ENCODE assay signal across 8 mouse cellular contexts in genomic region chr19:53311524-53312335, GRCm38 (mm10). TPM values are rescaled to one million over a fixed set of nuclear protein-coding genes. Genes with fewer than 3 reads are reported as not detected.
A peak's percentile ranks its signal among the peaks of the same experiment; 100 is the strongest.
DNase-seq lines count a peak whose midpoint lies in the region; ATAC-seq and TF ChIP-seq lines count a peak whose summit lies in the region.

No protein-coding gene starts in this region.

- H3K79me2 ChIP-seq in MEL (ENCODE audit: control insufficient read depth, insufficient read depth, low read length, poor library complexity), result peaks cover 15% of the 10 kb centered on the region

- peak overlapping the region; percentile 85 to 87 for H3K4me3 ChIP-seq in MEL (ENCODE audit: control insufficient read depth in 1 of 2, insufficient read depth in 1 of 2, low read depth in 2 of 2, low read length in 2 of 2)
- peak overlapping the region; percentile 77 for H3K4me3 ChIP-seq in kidney, embryonic 14.5 days (ENCODE audit: low read length)
- H3K4me3 ChIP-seq in lung, embryonic 15.5 days, result peak overlapping the region; percentile 93

- peak overlapping the region; percentile 81 for H3K9ac ChIP-seq in MEL (ENCODE audit: control insufficient read depth, low read depth, low read length, poor library complexity, severe bottlenecking)
- peak overlapping the region; percentile 88 for H3K9ac ChIP-seq in kidney, embryonic 14.5 days (ENCODE audit: low read depth, low read length)
- peak overlapping the region; percentile 64 for H3K9ac ChIP-seq in lung, embryonic 15.5 days

- H3K36me3 ChIP-seq in MEL (ENCODE audit: control insufficient read depth in 1 of 2, insufficient read depth in 2 of 2, low read length in 2 of 2), result peaks cover 0 to 7% of the 10 kb centered on the region in 2 experiments; a peak in 1 of 4 replicates
- H3K36me3 ChIP-seq in kidney, embryonic 14.5 days (ENCODE audit: control insufficient read depth, insufficient read depth, low read length), result no peaks in the 10 kb centered on the region
- H3K36me3 ChIP-seq in lung, embryonic 15.5 days, result no peaks in the 10 kb centered on the region

- H3K4me2 ChIP-seq in kidney, embryonic 14.5 days (replicated peaks; ENCODE audit: low read depth, low read length), result peak overlapping the region; percentile 75
- H3K4me2 ChIP-seq in lung, embryonic 15.5 days, result peak overlapping the region; percentile 94

- DNase-seq in 3134 (ENCODE audit: extremely low read depth, insufficient read length, low spot score), result peak; percentile 61
- DNase-seq in MEL (ENCODE audit: low read depth, low spot score), result peak; percentile 80
- peak; percentile 60 for DNase-seq in embryo, embryonic 11 days
- DNase-seq in heart, adult 8-10 months (ENCODE audit: low spot score), result peak; percentile 62
- DNase-seq in retina, postnatal 1 day, result peak; percentile 67

- no peak for TF ChIP-seq CTCF in MEL (IDR thresholded peaks at IDR 0.05 in 2 of 3, conservative IDR thresholded peaks at IDR 0.05 in 1 of 3; ENCODE audit: control insufficient read depth in 1 of 3, insufficient read depth in 1 of 3, low read depth in 2 of 3, low read length in 3 of 3, poor library complexity in 1 of 3, severe bottlenecking in 1 of 3)

- WGBS in kidney, embryonic 14.5 days, result under 1% methylated on average over 37 of the region's 37 CpGs
- WGBS in lung, embryonic 15.5 days, result under 1% methylated on average over 37 of the region's 37 CpGs

- no peak for ATAC-seq in kidney, embryonic 14.5 days (ENCODE audit: low FRiP score, low TSS enrichment)
- no peak for ATAC-seq in lung, embryonic 15.5 days (ENCODE audit: borderline replicate concordance, extremely low read depth, low FRiP score, low TSS enrichment)
- no peak for ATAC-seq in frontal cortex, adult (ENCODE audit: low TSS enrichment)

- TF ChIP-seq EP300 in MEL (IDR thresholded peaks at IDR 0.05; ENCODE audit: low read depth in 1 of 2, low read length in 2 of 2), result no peak

- no peaks in the 10 kb centered on the region; a peak in 1 of 4 replicates for H3K27me3 ChIP-seq in MEL (ENCODE audit: control insufficient read depth in 1 of 2, insufficient read depth in 2 of 2, low read length in 2 of 2)
- H3K27me3 ChIP-seq in kidney, embryonic 14.5 days (ENCODE audit: control insufficient read depth, insufficient read depth, low read length), result no peaks in the 10 kb centered on the region
- H3K27me3 ChIP-seq in lung, embryonic 15.5 days, result no peaks in the 10 kb centered on the region

- TF ChIP-seq RAD21 in MEL (IDR thresholded peaks at IDR 0.05; ENCODE audit: low read depth, low read length), result no peak

- TF ChIP-seq POLR2A in MEL (IDR thresholded peaks at IDR 0.05; ENCODE audit: control insufficient read depth in 1 of 2, insufficient read depth in 1 of 2, low read depth in 1 of 2, low read length in 2 of 2, poor library complexity in 1 of 2), result no peak

- peaks cover 0 to 4% of the 10 kb centered on the region in 2 experiments; a peak in 2 of 4 replicates for H3K4me1 ChIP-seq in MEL (ENCODE audit: control insufficient read depth in 1 of 2, insufficient read depth in 2 of 2, low read length in 2 of 2)
- H3K4me1 ChIP-seq in kidney, embryonic 14.5 days (ENCODE audit: control insufficient read depth, insufficient read depth, low read length), result peaks cover 19% of the 10 kb centered on the region; the same call in 1 of the 2 replicates
- peaks cover 18% of the 10 kb centered on the region for H3K4me1 ChIP-seq in lung, embryonic 15.5 days

- peak overlapping the region; percentile 74 for H3K27ac ChIP-seq in MEL (ENCODE audit: control insufficient read depth, low read depth, low read length)
- H3K27ac ChIP-seq in kidney, embryonic 14.5 days (ENCODE audit: low read depth, low read length), result peak overlapping the region; percentile 88; the same call in 1 of the 2 replicates
- peak overlapping the region; percentile 97 for H3K27ac ChIP-seq in lung, embryonic 15.5 days

- no peaks in the 10 kb centered on the region for H3K9me3 ChIP-seq in MEL (replicated peaks; ENCODE audit: insufficient read depth, low read length)
- no peaks in the 10 kb centered on the region for H3K9me3 ChIP-seq in kidney, embryonic 14.5 days (ENCODE audit: control insufficient read depth, low read length)
- no peaks in the 10 kb centered on the region for H3K9me3 ChIP-seq in lung, embryonic 15.5 days

TF ChIP-seq in MEL, 35 proteins besides CTCF, POLR2A, EP300 and RAD21:
- no peak; the same call in 1 of the 2 replicates for TF ChIP-seq MAX (IDR thresholded peaks at IDR 0.05; ENCODE audit: low read length)
- peak; percentile 47; the same call in 1 of the 2 replicates for TF ChIP-seq SIN3A (IDR thresholded peaks at IDR 0.05; ENCODE audit: low read length)
- TF ChIP-seq RCOR1 (IDR thresholded peaks at IDR 0.05; ENCODE audit: low read depth, low read length), result no peak
- peak; percentile 18; the same call in 1 of the 2 replicates for TF ChIP-seq TBP (IDR thresholded peaks at IDR 0.05; ENCODE audit: low read depth, low read length)
- no peak for TF ChIP-seq MYB (IDR thresholded peaks at IDR 0.05; ENCODE audit: low read depth, low read length)
- TF ChIP-seq NRF1 (IDR thresholded peaks at IDR 0.05; ENCODE audit: insufficient read depth, low read depth, low read length, poor library complexity, severe bottlenecking), result no peak
- TF ChIP-seq E2F4 (IDR thresholded peaks at IDR 0.05; ENCODE audit: borderline replicate concordance, low read depth, low read length), result no peak
- TF ChIP-seq POLR2AphosphoS2 (IDR thresholded peaks at IDR 0.05; ENCODE audit: low read length), result no peak
- TF ChIP-seq UBTF (IDR thresholded peaks at IDR 0.05; ENCODE audit: borderline replicate concordance, insufficient read depth, low read depth, low read length), result no peak
- no peak for TF ChIP-seq MEF2A (IDR thresholded peaks at IDR 0.05; ENCODE audit: extremely low read depth, insufficient replicate concordance, low read depth, low read length, poor library complexity, severe bottlenecking)
- TF ChIP-seq ZC3H11A (IDR thresholded peaks at IDR 0.05; ENCODE audit: low read depth, low read length), result no peak
- no peak for TF ChIP-seq KAT2A (conservative IDR thresholded peaks at IDR 0.05; ENCODE audit: low read depth, low read length)
- no peak for TF ChIP-seq BHLHE40 (IDR thresholded peaks at IDR 0.05; ENCODE audit: borderline replicate concordance, low read depth, low read length)
- no peak for TF ChIP-seq ZMIZ1 (IDR thresholded peaks at IDR 0.05; ENCODE audit: low read depth, low read length)
- peak; percentile 68 for TF ChIP-seq MAZ (IDR thresholded peaks at IDR 0.05; ENCODE audit: low read depth, low read length)
- no peak for TF ChIP-seq GATA1 (IDR thresholded peaks at IDR 0.05; ENCODE audit: low read depth, low read length)
- no peak for TF ChIP-seq ZKSCAN1 (IDR thresholded peaks at IDR 0.05; ENCODE audit: low read depth, low read length)
- no peak; the same call in none of the 2 replicates for TF ChIP-seq CHD1 (IDR thresholded peaks at IDR 0.05; ENCODE audit: low read depth, low read length)
- no peak for TF ChIP-seq JUND (IDR thresholded peaks at IDR 0.05; ENCODE audit: low read depth, low read length)
- 0 out of 2 replicates have a peak, but pooled peaks have one; percentile 0 for TF ChIP-seq HCFC1 (IDR thresholded peaks at IDR 0.05; ENCODE audit: low read depth, low read length)
- no peak for TF ChIP-seq SMC3 (IDR thresholded peaks at IDR 0.05; ENCODE audit: low read depth, low read length)
- TF ChIP-seq POLR2AphosphoS5 (IDR thresholded peaks at IDR 0.05; ENCODE audit: borderline replicate concordance, low read depth, low read length), result no peak
- TF ChIP-seq USF1 (IDR thresholded peaks at IDR 0.05; ENCODE audit: low read depth, low read length), result no peak
- no peak for TF ChIP-seq TAL1 (IDR thresholded peaks at IDR 0.05; ENCODE audit: low read length)
- TF ChIP-seq TCF12 (IDR thresholded peaks at IDR 0.05; ENCODE audit: low read depth, low read length), result peak; percentile 33; the same call in 1 of the 2 replicates
- TF ChIP-seq MYC (IDR thresholded peaks at IDR 0.05; ENCODE audit: low read depth, low read length), result no peak
- TF ChIP-seq GABPA (IDR thresholded peaks at IDR 0.05; ENCODE audit: low read depth, low read length), result no peak
- TF ChIP-seq ZNF384 (IDR thresholded peaks at IDR 0.05; ENCODE audit: low read depth, low read length), result no peak
- no peak for TF ChIP-seq USF2 (IDR thresholded peaks at IDR 0.05; ENCODE audit: borderline replicate concordance in 1 of 2, insufficient read depth in 1 of 2, low read depth in 1 of 2, low read length in 2 of 2)
- no peak for TF ChIP-seq MAFK (IDR thresholded peaks at IDR 0.05; ENCODE audit: borderline replicate concordance, low read depth, low read length)
- TF ChIP-seq ELF1 (IDR thresholded peaks at IDR 0.05; ENCODE audit: low read depth, low read length), result no peak
- no peak for TF ChIP-seq NELFE (IDR thresholded peaks at IDR 0.05; ENCODE audit: low read depth, low read length)
- 0 out of 2 replicates have a peak, but pooled peaks have one; percentile 11 for TF ChIP-seq ETS1 (IDR thresholded peaks at IDR 0.05; ENCODE audit: low read depth, low read length)
- TF ChIP-seq CHD2 (IDR thresholded peaks at IDR 0.05; ENCODE audit: low read length), result no peak
- TF ChIP-seq MXI1 (IDR thresholded peaks at IDR 0.05; ENCODE audit: low read depth, low read length), result no peak; the same call in 1 of the 2 replicates

RNA-seq across cellular contexts. Expression of gene Mxi1, which starts 1.4 kb away (rescaled TPM):
- total RNA-seq in MEL (2012; rRNA removed), result 29.0 and 29.8 TPM in 2 replicates
- 10 to 100 TPM in 1 of 2 experiments, not detected in 1; 60.9 TPM for polyA plus RNA-seq in MEL (2012; ENCODE audit: insufficient read depth in 1 of 2, insufficient read length in 2 of 2, low read depth in 1 of 2, low replicate concordance in 2 of 2, missing spikeins in 1 of 2)
- 10 to 100 TPM; 38.7 to 49.2 (median 46.0) TPM for total RNA-seq in heart, adult 8-10 months (2022)
- 31.0 and 42.5 TPM in 2 replicates for polyA plus RNA-seq in kidney, embryonic 14.5 days (2014; fragmentation: Nextera tagmentation; extraction: Ambion mirVana)
- 38.3 and 38.4 TPM in 2 replicates for polyA plus RNA-seq in lung, embryonic 15.5 days (2015; fragmentation: Nextera tagmentation; extraction: Ambion mirVana)

RNA-seq across cellular contexts. Expression of gene Gm10197, which starts 59.8 kb away (rescaled TPM):
- 4.8 and 5.4 TPM in 2 replicates for total RNA-seq in MEL (2012; rRNA removed)
- polyA plus RNA-seq in MEL (2012; ENCODE audit: insufficient read depth in 1 of 2, insufficient read length in 2 of 2, low read depth in 1 of 2, low replicate concordance in 2 of 2, missing spikeins in 1 of 2), result 10 to 100 TPM in 1 of 2 experiments, not detected in 1; 53.0 TPM
- total RNA-seq in heart, adult 8-10 months (2022), result not detected
- 2.0 and 3.2 TPM in 2 replicates for polyA plus RNA-seq in kidney, embryonic 14.5 days (2014; fragmentation: Nextera tagmentation; extraction: Ambion mirVana)
- polyA plus RNA-seq in lung, embryonic 15.5 days (2015; fragmentation: Nextera tagmentation; extraction: Ambion mirVana), result 4.1 TPM in 1 of 2 replicates, not detected in the other
